Mouse (Mus musculus): ENCODE results near the gene Tm7sf3. TPM values are rescaled to one million over a fixed set of nuclear protein-coding genes. Genes with fewer than 3 reads are reported as not detected.
A peak's percentile ranks its signal among the peaks of the same experiment; 100 is the strongest.

The Tm7sf3 gene
- total RNA-seq (2014; rRNA removed; ENCODE audit: low replicate concordance) (39.5 and 41.7 TPM in 2 replicates), polyA plus RNA-seq (2015; fragmentation: Nextera tagmentation; extraction: Ambion mirVana) (24.9 and 27.3 TPM in 2 replicates)

- Histone ChIP-seq H3K27me3 (ENCODE audit: control insufficient read depth, insufficient read depth, low read length) (no peaks in the 10 kb centered on the region), H3K4me1 (ENCODE audit: control insufficient read depth, insufficient read depth) (peaks cover 10% of the 10 kb centered on the region), H3K4me3 (ENCODE audit: low read depth, low read length) (peak within 1 kb of the TSS; percentile 80), H3K27ac (ENCODE audit: low read depth) (peak within 1 kb of the TSS; percentile 91), H3K4me2 (ENCODE audit: low read depth, low read length) (peak within 1 kb of the TSS; percentile 95), H3K9ac (replicated peaks; ENCODE audit: low read depth, low read length) (peak within 1 kb of the TSS; percentile 87), H3K9me3 (replicated peaks; ENCODE audit: control insufficient read depth, low read length) (no peaks in the 10 kb centered on the region), H3K36me3 (replicated peaks; ENCODE audit: control insufficient read depth, insufficient read depth, low read length) (no peaks in the 10 kb centered on the region)
- TF ChIP-seq EP300 (IDR thresholded peaks at IDR 0.05; ENCODE audit: low read depth), result 0 out of 2 replicates have a peak, but pooled peaks have one; percentile 31
- TF ChIP-seq CTCF (IDR thresholded peaks at IDR 0.05; ENCODE audit: low read depth), result peak; percentile 32; the same call in 1 of the 2 replicates
- peak; percentile 99 for DNase-seq (ENCODE audit: low spot score)
- ATAC-seq (ENCODE audit: insufficient read depth, low read depth), result peak; percentile 98
- WGBS, result under 1% methylated on average over 59 of the region's 60 CpGs
Measured at GRCm38 (mm10) chr6:146642276-146643183, at the start of gene Tm7sf3, which contains the start of gene Med21. Gene Tm7sf3 (minus strand): TSS chr6:146642824. Gene Med21 (plus strand): TSS chr6:146642547.

DNA sequence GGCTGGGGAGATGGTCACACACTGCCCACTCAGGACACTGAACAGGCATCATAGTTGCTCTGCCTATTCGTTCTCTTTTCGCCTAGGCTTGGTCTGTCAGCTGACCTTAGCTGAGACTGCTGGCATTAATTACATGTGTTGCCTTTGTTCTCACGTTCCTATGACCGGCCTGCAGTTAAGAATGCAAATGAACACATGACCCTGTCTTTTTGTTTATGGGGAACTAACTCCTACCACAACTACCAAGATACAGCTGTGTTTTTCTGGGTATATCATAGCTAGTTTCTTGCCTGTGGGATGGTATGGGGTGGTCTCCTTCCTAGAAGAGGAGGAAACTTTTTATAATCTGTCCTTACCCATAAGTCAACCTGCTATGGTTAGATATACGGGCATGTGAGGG lies 46.2 kb upstream of the Tm7sf3 start:
- no peaks in the 10 kb centered on the region for H3K36me3 ChIP-seq (replicated peaks; ENCODE audit: control insufficient read depth, insufficient read depth, low read length)
- ATAC-seq (ENCODE audit: insufficient read depth, low read depth) (no peak), DNase-seq (ENCODE audit: low spot score) (no peak)
- no peak overlapping the region for H3K27ac ChIP-seq (ENCODE audit: low read depth)
- no peak overlapping the region for H3K4me3 ChIP-seq (ENCODE audit: low read depth, low read length)
- WGBS, result 93% methylated on average over 5 of the region's 5 CpGs
- peaks cover 7% of the 10 kb centered on the region for H3K9me3 ChIP-seq (replicated peaks; ENCODE audit: control insufficient read depth, low read length)
- no peak overlapping the region for H3K4me2 ChIP-seq (ENCODE audit: low read depth, low read length)
- H3K4me1 ChIP-seq (ENCODE audit: control insufficient read depth, insufficient read depth), result peaks cover 26% of the 10 kb centered on the region
- no peak for TF ChIP-seq CTCF (IDR thresholded peaks at IDR 0.05; ENCODE audit: low read depth)
- no peak for TF ChIP-seq EP300 (IDR thresholded peaks at IDR 0.05; ENCODE audit: low read depth)
- no peak overlapping the region for H3K9ac ChIP-seq (replicated peaks; ENCODE audit: low read depth, low read length)
- H3K27me3 ChIP-seq (ENCODE audit: control insufficient read depth, insufficient read depth, low read length), result no peaks in the 10 kb centered on the region

DNA sequence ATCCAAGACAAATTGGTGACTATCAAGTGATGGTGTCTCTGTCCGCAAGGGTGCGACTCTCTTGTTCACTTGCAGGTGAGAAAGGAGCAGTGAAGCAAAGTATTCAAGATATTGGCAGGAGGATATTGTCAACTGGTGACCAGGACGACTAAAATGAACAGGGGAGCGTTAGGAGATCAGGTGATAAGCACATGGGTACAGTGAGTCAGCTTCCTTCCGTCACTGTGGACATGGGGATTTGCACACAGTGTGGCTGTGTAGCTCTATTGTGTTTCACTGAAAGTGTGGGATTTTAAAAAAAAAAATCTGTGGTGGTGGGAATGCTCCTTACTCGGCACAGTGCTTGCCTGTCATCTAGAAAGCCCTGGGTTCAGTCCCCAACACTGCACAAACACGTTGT lies 45.4 kb upstream of the Tm7sf3 start:
- WGBS, result 80% methylated on average over 7 of the region's 7 CpGs
- H3K4me1 ChIP-seq (ENCODE audit: control insufficient read depth, insufficient read depth), result peaks cover 34% of the 10 kb centered on the region
- no peaks in the 10 kb centered on the region for H3K36me3 ChIP-seq (replicated peaks; ENCODE audit: control insufficient read depth, insufficient read depth, low read length)
- H3K27me3 ChIP-seq (ENCODE audit: control insufficient read depth, insufficient read depth, low read length), result no peaks in the 10 kb centered on the region
- peaks cover 7% of the 10 kb centered on the region for H3K9me3 ChIP-seq (replicated peaks; ENCODE audit: control insufficient read depth, low read length)
- H3K9ac ChIP-seq (replicated peaks; ENCODE audit: low read depth, low read length), result no peak overlapping the region
- H3K27ac ChIP-seq (ENCODE audit: low read depth), result no peak overlapping the region
- H3K4me3 ChIP-seq (ENCODE audit: low read depth, low read length), result no peak overlapping the region
- TF ChIP-seq EP300 (IDR thresholded peaks at IDR 0.05; ENCODE audit: low read depth), result no peak
- no peak for TF ChIP-seq CTCF (IDR thresholded peaks at IDR 0.05; ENCODE audit: low read depth)
- DNase-seq (ENCODE audit: low spot score) (no peak), ATAC-seq (ENCODE audit: insufficient read depth, low read depth) (no peak)
- H3K4me2 ChIP-seq (ENCODE audit: low read depth, low read length), result no peak overlapping the region

GRCm38 (mm10) chr6:146686463-146687196 lies 44.0 kb upstream of the Tm7sf3 start:
- Histone ChIP-seq H3K4me3 (ENCODE audit: low read depth, low read length) (no peak overlapping the region), H3K9me3 (replicated peaks; ENCODE audit: control insufficient read depth, low read length) (peaks cover 7% of the 10 kb centered on the region), H3K36me3 (replicated peaks; ENCODE audit: control insufficient read depth, insufficient read depth, low read length) (no peaks in the 10 kb centered on the region), H3K27ac (ENCODE audit: low read depth) (peak overlapping the region; percentile 93), H3K27me3 (ENCODE audit: control insufficient read depth, insufficient read depth, low read length) (no peaks in the 10 kb centered on the region), H3K4me1 (ENCODE audit: control insufficient read depth, insufficient read depth) (peaks cover 37% of the 10 kb centered on the region), H3K9ac (replicated peaks; ENCODE audit: low read depth, low read length) (0 out of 2 replicates have a peak overlapping the region, but pooled peaks have one; percentile 3), H3K4me2 (ENCODE audit: low read depth, low read length) (peak overlapping the region; percentile 32; the same call in 1 of the 2 replicates)
- peak; percentile 31 for DNase-seq (ENCODE audit: low spot score)
- peak; percentile 28; the same call in 1 of the 2 replicates for ATAC-seq (ENCODE audit: insufficient read depth, low read depth)
- 51% methylated on average over 5 of the region's 5 CpGs for WGBS
- TF ChIP-seq EP300 (IDR thresholded peaks at IDR 0.05; ENCODE audit: low read depth), result no peak
- no peak for TF ChIP-seq CTCF (IDR thresholded peaks at IDR 0.05; ENCODE audit: low read depth)

DNA sequence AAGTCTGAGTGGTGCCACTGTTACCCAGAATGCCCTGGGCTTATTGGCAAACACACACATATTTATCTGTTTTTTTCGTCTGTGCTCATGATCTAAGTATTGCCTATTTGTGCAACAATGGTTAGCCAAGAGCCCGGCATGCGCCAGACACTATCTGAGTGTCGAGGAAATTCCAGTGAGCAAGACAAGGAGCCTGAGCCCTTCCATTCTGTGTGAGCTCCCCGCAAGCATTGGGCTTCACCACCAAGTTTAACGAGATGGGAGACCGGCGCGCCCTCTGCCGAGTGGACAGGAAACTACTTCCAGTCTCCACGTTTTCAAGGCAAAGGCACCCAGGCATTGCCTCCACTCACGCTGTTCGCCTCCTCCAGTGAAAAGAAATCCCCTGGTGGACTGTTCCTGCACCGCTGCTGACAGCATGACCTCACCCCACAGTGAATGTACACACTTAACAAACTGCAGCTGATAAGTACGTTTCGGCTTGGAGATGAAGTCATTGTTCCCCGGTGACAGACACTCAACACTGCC lies 43.2 kb upstream of the Tm7sf3 start:
- ATAC-seq (ENCODE audit: insufficient read depth, low read depth) (peak; percentile 91), DNase-seq (ENCODE audit: low spot score) (peak; percentile 92)
- peak overlapping the region; percentile 93 for H3K27ac ChIP-seq (ENCODE audit: low read depth)
- H3K27me3 ChIP-seq (ENCODE audit: control insufficient read depth, insufficient read depth, low read length), result no peaks in the 10 kb centered on the region
- peaks cover 7% of the 10 kb centered on the region for H3K9me3 ChIP-seq (replicated peaks; ENCODE audit: control insufficient read depth, low read length)
- H3K4me1 ChIP-seq (ENCODE audit: control insufficient read depth, insufficient read depth), result peaks cover 37% of the 10 kb centered on the region
- 7% methylated on average over 17 of the region's 17 CpGs for WGBS
- no peak overlapping the region for H3K4me3 ChIP-seq (ENCODE audit: low read depth, low read length)
- H3K9ac ChIP-seq (replicated peaks; ENCODE audit: low read depth, low read length), result no peak overlapping the region
- peak overlapping the region; percentile 32; the same call in 1 of the 2 replicates for H3K4me2 ChIP-seq (ENCODE audit: low read depth, low read length)
- no peaks in the 10 kb centered on the region for H3K36me3 ChIP-seq (replicated peaks; ENCODE audit: control insufficient read depth, insufficient read depth, low read length)
- TF ChIP-seq EP300 (IDR thresholded peaks at IDR 0.05; ENCODE audit: low read depth) (no peak), CTCF (IDR thresholded peaks at IDR 0.05; ENCODE audit: low read depth) (peak; percentile 72)
